Mouse (Mus musculus) small intestine, adult 2 months (tissue): Measurements from ENCODE around the gene Togaram2. TPM values are rescaled to one million over a fixed set of nuclear protein-coding genes. Genes with fewer than 3 reads are reported as not detected.

ENCODE experiments used
- H3K27ac ChIP-seq: fragments of 200-500 bp; 2 replicates; pipeline ENCODE4 v1.5.1; 2012; ENCODE audit warnings: low read depth, low read length, control low read depth, inconsistent platforms; ENCODE audit not compliant: insufficient read depth
- H3K27me3 ChIP-seq: fragments of 200-500 bp; 2 replicates; pipeline ENCODE4 v1.6.1; 2012; ENCODE audit warnings: mild to moderate bottlenecking, moderate library complexity, low read length, inconsistent platforms; ENCODE audit not compliant: control insufficient read depth, insufficient read depth
- H3K36me3 ChIP-seq: fragments of 200-500 bp; 2 replicates; pipeline ENCODE4 v1.6.1; 2012; ENCODE audit warnings: mild to moderate bottlenecking, low read length, control low read depth, inconsistent platforms; ENCODE audit not compliant: control insufficient read depth, insufficient read depth
- H3K4me1 ChIP-seq: fragments of 200-500 bp; 2 replicates; pipeline ENCODE4 v1.6.1; 2012; ENCODE audit warnings: low read length, inconsistent platforms, mixed read lengths; ENCODE audit not compliant: control insufficient read depth, insufficient read depth, insufficient read length
- H3K4me3 ChIP-seq: fragments of 200-500 bp; 2 replicates; pipeline ENCODE4 v1.5.1; 2012; ENCODE audit warnings: low read depth, mild to moderate bottlenecking, control low read depth, inconsistent platforms, low read length, moderate library complexity
- CTCF ChIP-seq: fragments of 200-500 bp; IDR thresholded peaks from 2 replicates; pipeline ENCODE4 v1.5.1; 2012; ENCODE audit warnings: low read depth, mild to moderate bottlenecking, control low read depth, inconsistent platforms, low read length, moderate library complexity, mixed read lengths; ENCODE audit not compliant: insufficient replicate concordance, insufficient read length; ENCODE audit errors: extremely low read depth
- POLR2A ChIP-seq: fragments of 200-500 bp; IDR thresholded peaks from 2 replicates; pipeline ENCODE4 v1.6.1; 2012; ENCODE audit warnings: low read depth, mild to moderate bottlenecking, control low read depth, inconsistent platforms, low read length, moderate library complexity
- WGBS: fragments of 180-500 bp; shearing (Covaris S2); methylation state at CpG from one replicate; pipeline ENCODE4 v1.1.7; 2018; 5-methylcytosine and 5-hydroxymethylcytosine counted together
- polyA plus RNA-seq: library from polyadenylated mRNA; depleted of rRNA; stranded (reverse); fragments of >200 nt; gene quantifications from 2 replicates; pipeline ENCODE4 v1.2.3, GENCODE M21; 2012

The Togaram2 gene
- polyA plus RNA-seq, 1 experiment: 0.16 TPM

DNA sequence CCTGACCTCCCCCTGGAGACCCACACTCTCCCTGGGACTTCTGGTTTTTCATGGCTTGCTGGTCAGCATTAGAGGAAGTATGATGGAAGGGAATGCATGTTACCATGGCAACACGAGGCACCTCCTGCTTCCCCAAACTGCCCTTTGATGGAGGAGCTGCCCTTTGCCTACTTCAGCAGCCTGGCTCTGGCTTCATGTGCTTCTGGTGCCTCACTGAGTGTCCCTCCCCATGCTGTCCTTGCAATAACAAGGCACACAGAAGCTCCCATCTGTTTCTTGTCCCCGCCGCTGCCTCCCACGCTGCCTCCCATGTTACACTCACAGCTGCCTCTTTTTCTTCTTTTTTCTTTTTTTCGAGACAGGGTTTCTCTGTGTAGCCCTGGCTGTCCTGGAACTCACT lies 20.3 kb downstream of the Togaram2 start:
- H3K27me3 ChIP-seq: no peaks in the 10 kb centered on the region
- H3K27ac ChIP-seq: no peak overlapping the region
- TF ChIP-seq POLR2A (no peak), CTCF (no peak)
- WGBS: 63% methylated on average over 5 of the region's 5 CpGs
- no peak overlapping the region for H3K4me3 ChIP-seq
- no peaks in the 10 kb centered on the region for H3K36me3 ChIP-seq
- H3K4me1 ChIP-seq: no peaks in the 10 kb centered on the region

- Histone ChIP-seq H3K27ac (no peak overlapping the region), H3K4me3 (no peak overlapping the region), H3K4me1 (no peaks in the 10 kb centered on the region), H3K27me3 (no peaks in the 10 kb centered on the region), H3K36me3 (no peaks in the 10 kb centered on the region)
- TF ChIP-seq CTCF: peak; percentile 29; the same call in 1 of the 2 replicates
- TF ChIP-seq POLR2A: no peak
- WGBS: 66% methylated on average over 8 of the region's 8 CpGs
Measured at GRCm38 (mm10) chr17:71693780-71694179, 20.7 kb downstream of the Togaram2 start.

- 76% methylated on average over 8 of the region's 8 CpGs for WGBS
- H3K36me3 ChIP-seq: no peaks in the 10 kb centered on the region
- TF ChIP-seq CTCF (no peak), POLR2A (no peak)
Measured at GRCm38 (mm10) chr17:71695151-71695550, 22.1 kb downstream of the Togaram2 start.

GRCm38 (mm10) chr17:71695716-71696315 lies 22.8 kb downstream of the Togaram2 start:
- Histone ChIP-seq H3K36me3 (no peaks in the 10 kb centered on the region), H3K27ac (no peak overlapping the region), H3K27me3 (no peaks in the 10 kb centered on the region), H3K4me1 (no peaks in the 10 kb centered on the region), H3K4me3 (no peak overlapping the region)
- TF ChIP-seq POLR2A (no peak), CTCF (no peak)
- WGBS: 81% methylated on average over 15 of the region's 15 CpGs

More at GRCm38 (mm10) chr17:71695151-71695550, 22.1 kb downstream of the Togaram2 start:
- H3K27me3 ChIP-seq: no peaks in the 10 kb centered on the region
- no peaks in the 10 kb centered on the region for H3K4me1 ChIP-seq
- no peak overlapping the region for H3K27ac ChIP-seq
- no peak overlapping the region for H3K4me3 ChIP-seq

DNA sequence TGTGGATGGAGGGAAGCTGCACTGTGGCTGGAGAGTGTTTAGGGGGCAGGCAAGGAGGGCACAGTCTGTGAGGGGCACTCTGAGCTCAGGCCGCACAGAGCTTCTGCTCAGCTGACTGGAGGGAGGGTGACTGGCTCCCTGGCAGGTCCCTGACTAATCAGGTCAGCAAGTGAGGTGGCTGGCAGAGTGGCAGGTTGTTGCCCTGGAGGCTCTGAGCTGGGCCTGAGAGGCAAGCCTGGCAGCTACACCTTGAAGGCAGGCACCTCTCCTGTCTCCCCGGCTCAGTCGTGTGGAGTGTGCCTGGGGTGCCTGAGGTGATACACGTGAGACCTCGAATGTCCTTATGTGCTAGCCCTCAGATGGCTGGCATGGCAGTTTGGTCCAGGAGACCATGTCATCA lies 23.3 kb downstream of the Togaram2 start:
- no peaks in the 10 kb centered on the region for H3K27me3 ChIP-seq

GRCm38 (mm10) chr17:71697896-71698618 lies 25.0 kb downstream of the Togaram2 start:
- H3K27ac ChIP-seq: no peak overlapping the region
- H3K4me3 ChIP-seq: no peak overlapping the region
- 73% methylated on average over 11 of the region's 11 CpGs for WGBS
- no peaks in the 10 kb centered on the region for H3K4me1 ChIP-seq
- TF ChIP-seq POLR2A (no peak), CTCF (no peak)
- no peaks in the 10 kb centered on the region for H3K27me3 ChIP-seq
- H3K36me3 ChIP-seq: no peaks in the 10 kb centered on the region

More for the DNA sequence above, 23.3 kb downstream of the Togaram2 start:
- TF ChIP-seq POLR2A (no peak), CTCF (no peak)
- WGBS: 85% methylated on average over 5 of the region's 5 CpGs
- Histone ChIP-seq H3K4me3 (no peak overlapping the region), H3K27ac (no peak overlapping the region), H3K4me1 (no peaks in the 10 kb centered on the region), H3K36me3 (no peaks in the 10 kb centered on the region)

GRCm38 (mm10) chr17:71698619-71698956 lies 25.5 kb downstream of the Togaram2 start:
- WGBS: 83% methylated on average over 11 of the region's 11 CpGs
- TF ChIP-seq CTCF (no peak), POLR2A (no peak)
- H3K36me3 ChIP-seq: no peaks in the 10 kb centered on the region

More at GRCm38 (mm10) chr17:71698619-71698956, 25.5 kb downstream of the Togaram2 start:
- Histone ChIP-seq H3K27ac (no peak overlapping the region), H3K4me3 (no peak overlapping the region), H3K4me1 (no peaks in the 10 kb centered on the region), H3K27me3 (no peaks in the 10 kb centered on the region)
